Comparison of ENCODE assay signal across 8 mouse cellular contexts in genomic region chr17:88597222-88598055, GRCm38 (mm10). TPM values are rescaled to one million over a fixed set of nuclear protein-coding genes. Genes with fewer than 3 reads are reported as not detected.
DNase-seq lines count a peak whose midpoint lies in the region; ATAC-seq lines count a peak whose summit lies in the region.

Gene Ston1, plus strand, starts transcription at chr17:88597684.

- peak within 1 kb of the TSS; percentile 63 for H3K9ac ChIP-seq in hindbrain, embryonic 14.5 days
- peak within 1 kb of the TSS; percentile 80 for H3K9ac ChIP-seq in limb, embryonic 12.5 days (replicated peaks)
- peak within 1 kb of the TSS; percentile 34 for H3K9ac ChIP-seq in midbrain, embryonic 14.5 days (replicated peaks; ENCODE audit: low read length)

- peak; percentile 85 for ATAC-seq in hindbrain, embryonic 14.5 days (ENCODE audit: low FRiP score)
- peak; percentile 86 for ATAC-seq in limb, embryonic 12.5 days (ENCODE audit: insufficient number of reproducible peaks, insufficient read depth, low FRiP score, low TSS enrichment, low read depth)
- ATAC-seq in midbrain, embryonic 14.5 days (ENCODE audit: low FRiP score, low TSS enrichment), result peak; percentile 89

- DNase-seq in right cerebral cortex, postnatal 4 days, result peak; percentile 35
- no peak for DNase-seq in right cerebral cortex, postnatal 25 days
- peak; percentile 59 to 67 for DNase-seq in cerebellum, adult 18-20 months
- peak; percentile 42 to 81 for DNase-seq in frontal cortex, adult 2 months (ENCODE audit: extremely low spot score in 1 of 2, low spot score in 1 of 2)
- DNase-seq in hindbrain, embryonic 14.5 days (ENCODE audit: low spot score), result peak; percentile 41
- DNase-seq in midbrain, embryonic 14.5 days, result peak; percentile 65
- peak; percentile 31 to 36 for DNase-seq in thymus, postnatal 36 days

- WGBS in hindbrain, embryonic 14.5 days, result under 1% methylated on average over 40 of the region's 41 CpGs
- under 1% methylated on average over 40 of the region's 41 CpGs for WGBS in limb, embryonic 12.5 days
- under 1% methylated on average over 41 of the region's 41 CpGs for WGBS in midbrain, embryonic 14.5 days

- H3K27ac ChIP-seq in hindbrain, embryonic 14.5 days, result peak within 1 kb of the TSS; percentile 67
- peak within 1 kb of the TSS; percentile 93 for H3K27ac ChIP-seq in limb, embryonic 12.5 days
- H3K27ac ChIP-seq in midbrain, embryonic 14.5 days (replicated peaks; ENCODE audit: low read depth, low read length), result peak within 1 kb of the TSS; percentile 57

- no peaks in the 10 kb centered on the region for H3K9me3 ChIP-seq in hindbrain, embryonic 14.5 days (ENCODE audit: control insufficient read depth, low read length)
- H3K9me3 ChIP-seq in limb, embryonic 12.5 days, result no peaks in the 10 kb centered on the region
- H3K9me3 ChIP-seq in midbrain, embryonic 14.5 days (ENCODE audit: control insufficient read depth, low read length), result no peaks in the 10 kb centered on the region

- 0 out of 2 replicates have a peak, but pooled peaks cover 11% of the 10 kb centered on the region for H3K4me1 ChIP-seq in hindbrain, embryonic 14.5 days (replicated peaks; ENCODE audit: control insufficient read depth, insufficient read depth, low read length)
- H3K4me1 ChIP-seq in limb, embryonic 12.5 days (replicated peaks), result peaks cover 23% of the 10 kb centered on the region
- peaks cover 4% of the 10 kb centered on the region for H3K4me1 ChIP-seq in midbrain, embryonic 14.5 days (ENCODE audit: control insufficient read depth, insufficient read depth, low read length)

- peak within 1 kb of the TSS; percentile 49 for H3K4me3 ChIP-seq in hindbrain, embryonic 14.5 days (replicated peaks; ENCODE audit: low read length)
- H3K4me3 ChIP-seq in limb, embryonic 12.5 days (replicated peaks), result peak within 1 kb of the TSS; percentile 65
- H3K4me3 ChIP-seq in midbrain, embryonic 14.5 days (replicated peaks; ENCODE audit: low read depth, low read length), result peak within 1 kb of the TSS; percentile 44

- H3K36me3 ChIP-seq in hindbrain, embryonic 14.5 days (replicated peaks; ENCODE audit: control insufficient read depth, insufficient read depth), result 0 out of 2 replicates have a peak, but pooled peaks cover under 1% of the 10 kb centered on the region
- H3K36me3 ChIP-seq in limb, embryonic 12.5 days, result peaks cover 3% of the 10 kb centered on the region; the same call in 1 of the 2 replicates
- no peaks in the 10 kb centered on the region for H3K36me3 ChIP-seq in midbrain, embryonic 14.5 days (ENCODE audit: control insufficient read depth, insufficient read depth, low read length)

- H3K4me2 ChIP-seq in hindbrain, embryonic 14.5 days (replicated peaks), result peak within 1 kb of the TSS; percentile 72
- H3K4me2 ChIP-seq in limb, embryonic 12.5 days, result peak within 1 kb of the TSS; percentile 86
- H3K4me2 ChIP-seq in midbrain, embryonic 14.5 days (ENCODE audit: low read length), result peak within 1 kb of the TSS; percentile 84

- no peaks in the 10 kb centered on the region for H3K27me3 ChIP-seq in hindbrain, embryonic 14.5 days (ENCODE audit: control insufficient read depth, insufficient read depth, low read length)
- no peaks in the 10 kb centered on the region for H3K27me3 ChIP-seq in limb, embryonic 12.5 days
- no peaks in the 10 kb centered on the region for H3K27me3 ChIP-seq in midbrain, embryonic 14.5 days (ENCODE audit: control insufficient read depth, insufficient read depth, low read length)

RNA-seq across cellular contexts. Expression of gene Ston1, which starts in this region (rescaled TPM):
- 3.4 and 4.0 TPM in 2 replicates for polyA plus RNA-seq in frontal cortex, adult 2 months (2012; rRNA removed)
- polyA plus RNA-seq in hindbrain, embryonic 14.5 days (2014; fragmentation: Nextera tagmentation; extraction: Ambion mirVana), result 2.3 and 3.4 TPM in 2 replicates
- polyA plus RNA-seq in limb, embryonic 12.5 days (2016; fragmentation: Nextera tagmentation; extraction: Ambion mirVana), result 4.8 and 6.1 TPM in 2 replicates
- 1.3 and 1.4 TPM in 2 replicates for polyA plus RNA-seq in midbrain, embryonic 14.5 days (2014; fragmentation: Nextera tagmentation; extraction: Ambion mirVana)
